Mouse (Mus musculus) hindbrain, embryonic 16.5 days (tissue): ENCODE data around the gene Scgb1c1. TPM values are rescaled to one million over a fixed set of nuclear protein-coding genes. Genes with fewer than 3 reads are reported as not detected.

Experiments used
- ATAC-seq: fragments of 200-750 bp; cut with Nextera tagmentation; 2 replicates; pipeline ENCODE4 v1.8.0; 2017; ENCODE audit warnings: moderate TSS enrichment, moderate library complexity
- H3K27ac ChIP-seq: fragments of 300-500 bp; sonication (generic); 2 replicates; pipeline ENCODE4 v1.5.1; 2014; ENCODE audit warnings: low read depth, mild to moderate bottlenecking, control low read depth, low read length, moderate library complexity
- H3K27me3 ChIP-seq: fragments of 300-500 bp; sonication (generic); replicated peaks from 2 replicates; pipeline ENCODE4 v1.6.1; 2014; ENCODE audit warnings: low read length; ENCODE audit not compliant: control insufficient read depth, insufficient read depth
- H3K36me3 ChIP-seq: fragments of 300-500 bp; sonication (generic); 2 replicates; pipeline ENCODE4 v1.6.1; 2014; ENCODE audit warnings: mild to moderate bottlenecking, low read length, moderate library complexity, mixed read lengths; ENCODE audit not compliant: control insufficient read depth, insufficient read depth
- H3K4me1 ChIP-seq: fragments of 300-500 bp; sonication (generic); 2 replicates; pipeline ENCODE4 v1.6.1; 2014; ENCODE audit warnings: low read depth, low read length; ENCODE audit not compliant: control insufficient read depth, insufficient read depth
- H3K4me2 ChIP-seq: fragments of 300-500 bp; sonication (generic); 2 replicates; pipeline ENCODE4 v1.6.1; 2014; ENCODE audit warnings: mild to moderate bottlenecking, low read length, control low read depth, moderate library complexity
- H3K4me3 ChIP-seq: fragments of 300-500 bp; sonication (generic); 2 replicates; pipeline ENCODE4 v1.5.1; 2014; ENCODE audit warnings: mild to moderate bottlenecking, low read length, control low read depth, moderate library complexity
- H3K9ac ChIP-seq: fragments of 300-500 bp; sonication (generic); 2 replicates; pipeline ENCODE4 v1.6.1; 2014; ENCODE audit warnings: low read depth, mild to moderate bottlenecking, control low read depth, low read length, moderate library complexity
- H3K9me3 ChIP-seq: fragments of 300-500 bp; sonication (generic); 2 replicates; pipeline ENCODE4 v1.6.1; 2014; ENCODE audit warnings: mild to moderate bottlenecking, low read length, moderate library complexity; ENCODE audit not compliant: control insufficient read depth
- WGBS: fragments of 180-500 bp; shearing (Covaris S2); extraction: QIAGEN DNeasy Blood & Tissue Kit; methylation state at CpG from one replicate; pipeline ENCODE4 v1.1.7; 2014; 5-methylcytosine and 5-hydroxymethylcytosine counted together
- polyA plus RNA-seq: library from polyadenylated mRNA; unstranded; fragments of >200 nt; fragmentation: Nextera tagmentation; extraction: Ambion mirVana; gene quantifications from 2 replicates; pipeline ENCODE4 v1.2.1, GENCODE M21; 2015

The Scgb1c1 gene
- polyA plus RNA-seq, 1 experiment from 2014 or later, result not detected

GRCm38 (mm10) chr7:140836243-140837115, 8.9 kb upstream of the Scgb1c1 start:
- no peaks in the 10 kb centered on the region for H3K36me3 ChIP-seq
- no peak overlapping the region for H3K4me3 ChIP-seq
- H3K9ac ChIP-seq, result no peak overlapping the region
- 0 out of 2 replicates have a peak, but pooled peaks cover 4% of the 10 kb centered on the region for H3K27me3 ChIP-seq
- no peaks in the 10 kb centered on the region for H3K4me1 ChIP-seq
- H3K27ac ChIP-seq, result no peak overlapping the region
- no peaks in the 10 kb centered on the region for H3K9me3 ChIP-seq
- no peak for ATAC-seq
- H3K4me2 ChIP-seq, result no peak overlapping the region
- 85% methylated on average over 9 of the region's 9 CpGs for WGBS

GRCm38 (mm10) chr7:140839556-140839955, 5.8 kb upstream of the Scgb1c1 start:
- Histone ChIP-seq H3K36me3 (no peaks in the 10 kb centered on the region), H3K27me3 (0 out of 2 replicates have a peak, but pooled peaks cover 6% of the 10 kb centered on the region), H3K4me3 (no peak overlapping the region), H3K9ac (no peak overlapping the region), H3K9me3 (no peaks in the 10 kb centered on the region), H3K27ac (no peak overlapping the region), H3K4me1 (no peaks in the 10 kb centered on the region), H3K4me2 (no peak overlapping the region)
- no peak for ATAC-seq
- WGBS, result 66% methylated on average over 5 of the region's 5 CpGs

- no peak overlapping the region for H3K27ac ChIP-seq
- no peak for ATAC-seq
Observed at GRCm38 (mm10) chr7:140840750-140841735, 4.3 kb upstream of the Scgb1c1 start.

DNA sequence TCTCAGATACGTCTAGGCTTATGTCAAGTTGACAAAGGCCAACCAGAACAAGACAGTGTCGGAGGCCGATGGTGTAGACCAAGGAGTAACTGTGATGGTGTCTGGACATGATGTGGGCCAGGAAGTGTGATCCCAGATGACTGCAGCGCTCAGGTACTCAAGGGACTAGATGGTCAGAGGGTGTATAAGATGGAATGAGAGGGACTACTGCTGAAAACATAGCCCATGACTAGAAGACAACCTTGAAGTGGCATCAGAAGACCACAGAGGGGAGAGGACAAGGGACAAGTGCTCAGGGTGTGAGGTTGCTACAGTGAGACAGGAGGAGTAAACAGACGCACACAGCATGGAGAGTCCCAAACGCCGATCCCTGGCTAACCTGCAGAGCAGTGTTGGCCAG, 1.5 kb upstream of the Scgb1c1 start:
- ATAC-seq, result no peak
- H3K4me2 ChIP-seq, result no peak overlapping the region
- WGBS, result 79% methylated on average over 7 of the region's 7 CpGs

More at GRCm38 (mm10) chr7:140840750-140841735, 4.3 kb upstream of the Scgb1c1 start:
- H3K4me3 ChIP-seq, result no peak overlapping the region
- no peak overlapping the region for H3K9ac ChIP-seq
- WGBS, result 42% methylated on average over 19 of the region's 19 CpGs
- no peak overlapping the region for H3K4me2 ChIP-seq
- no peaks in the 10 kb centered on the region for H3K36me3 ChIP-seq
- no peaks in the 10 kb centered on the region for H3K4me1 ChIP-seq
- 0 out of 2 replicates have a peak, but pooled peaks cover 6% of the 10 kb centered on the region for H3K27me3 ChIP-seq
- no peaks in the 10 kb centered on the region for H3K9me3 ChIP-seq

DNA sequence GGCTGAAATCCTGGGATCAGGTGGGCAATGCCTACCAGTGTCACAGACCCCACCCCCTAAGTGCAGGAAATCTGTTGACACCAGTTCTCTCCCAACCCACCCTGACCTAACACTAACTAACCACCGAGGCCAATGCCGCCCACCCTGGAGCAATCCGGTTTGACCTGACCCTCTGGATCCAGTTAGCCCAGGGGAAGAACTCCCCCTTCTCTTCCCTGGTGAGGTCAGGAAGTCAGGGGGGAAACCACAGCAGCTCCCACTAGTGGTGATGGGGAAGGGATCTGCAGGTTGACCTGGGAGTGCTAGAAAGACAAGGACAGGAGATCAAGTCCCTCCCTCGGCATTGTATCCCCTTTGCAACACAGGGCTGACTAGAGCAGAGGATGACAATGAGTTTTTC, 336 bp downstream of the Scgb1c1 start:
- H3K36me3 ChIP-seq, result no peaks in the 10 kb centered on the region
- no peaks in the 10 kb centered on the region for H3K4me1 ChIP-seq
- WGBS, result 54% methylated on average over 4 of the region's 4 CpGs
- no peak for ATAC-seq
- no peak overlapping the region for H3K9ac ChIP-seq
- H3K4me3 ChIP-seq, result no peak overlapping the region
- H3K9me3 ChIP-seq, result no peaks in the 10 kb centered on the region
- H3K27ac ChIP-seq, result no peak overlapping the region
- H3K4me2 ChIP-seq, result no peak overlapping the region
- 0 out of 2 replicates have a peak, but pooled peaks cover 6% of the 10 kb centered on the region for H3K27me3 ChIP-seq

More for the DNA sequence above, 1.5 kb upstream of the Scgb1c1 start:
- H3K4me1 ChIP-seq, result no peaks in the 10 kb centered on the region
- H3K36me3 ChIP-seq, result no peaks in the 10 kb centered on the region
- 0 out of 2 replicates have a peak, but pooled peaks cover 6% of the 10 kb centered on the region for H3K27me3 ChIP-seq
- H3K9me3 ChIP-seq, result no peaks in the 10 kb centered on the region
- no peak overlapping the region for H3K9ac ChIP-seq
- H3K4me3 ChIP-seq, result no peak overlapping the region
- H3K27ac ChIP-seq, result no peak overlapping the region

GRCm38 (mm10) chr7:140846676-140847075, 1.3 kb downstream of the Scgb1c1 start:
- 90% methylated on average over 10 of the region's 10 CpGs for WGBS
- Histone ChIP-seq H3K4me2 (no peak overlapping the region), H3K27ac (no peak overlapping the region), H3K27me3 (0 out of 2 replicates have a peak, but pooled peaks cover 3% of the 10 kb centered on the region), H3K36me3 (peaks cover 4% of the 10 kb centered on the region), H3K4me1 (no peaks in the 10 kb centered on the region), H3K9me3 (no peaks in the 10 kb centered on the region), H3K9ac (no peak overlapping the region), H3K4me3 (no peak overlapping the region)
- no peak for ATAC-seq

DNA sequence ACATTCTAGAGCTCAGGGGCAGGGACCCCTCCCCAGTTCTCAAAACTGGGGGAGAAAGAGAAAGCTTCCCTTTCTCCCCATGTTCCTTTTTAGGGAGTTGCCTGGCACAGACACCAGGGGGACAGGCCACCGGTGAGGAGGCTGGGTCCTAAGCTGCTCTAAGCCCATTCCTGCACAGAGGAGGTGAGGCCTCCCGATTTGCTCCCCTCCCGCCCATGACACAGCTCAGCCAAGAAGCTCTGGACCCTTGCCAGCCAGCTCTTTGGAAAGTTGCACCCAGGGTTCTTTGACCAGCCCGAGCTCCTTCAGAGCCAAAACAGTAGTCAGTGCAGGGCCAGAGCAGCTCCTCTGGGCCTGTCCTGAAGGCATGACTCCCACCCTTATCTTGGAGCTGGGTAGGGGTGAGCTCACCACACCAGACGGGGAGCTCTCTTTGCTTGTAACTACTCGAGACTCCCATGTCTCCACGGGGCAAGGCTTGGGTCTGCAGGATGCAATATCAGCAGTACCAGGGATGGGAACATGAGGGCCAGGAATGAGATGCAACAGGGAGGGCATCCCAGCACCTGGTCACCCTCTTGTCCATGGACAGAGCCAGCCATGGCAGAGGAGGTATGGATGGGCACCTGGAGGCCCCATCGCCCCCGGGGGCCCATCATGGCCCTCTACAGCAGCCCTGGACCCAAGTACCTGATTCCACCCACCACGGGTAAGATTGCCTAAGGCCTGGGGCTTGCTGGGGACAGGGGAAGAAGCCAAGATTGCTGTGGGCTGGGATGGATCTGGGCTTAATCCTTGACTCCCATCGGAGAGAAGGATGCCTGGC, 2.6 kb downstream of the Scgb1c1 start, which contains the start of gene Odf3:
Gene Odf3 (plus strand): TSS at position 51 of the 826 bp plus-strand sequence.
- Histone ChIP-seq H3K4me2 (no peak within 1 kb of the TSS), H3K4me1 (no peaks in the 10 kb centered on the region), H3K9me3 (no peaks in the 10 kb centered on the region), H3K4me3 (no peak within 1 kb of the TSS), H3K27me3 (0 out of 2 replicates have a peak, but pooled peaks cover 3% of the 10 kb centered on the region), H3K36me3 (peaks cover 12% of the 10 kb centered on the region), H3K9ac (no peak within 1 kb of the TSS), H3K27ac (no peak within 1 kb of the TSS)
- 0 out of 2 replicates have a peak, but pooled peaks have one; percentile 7 for ATAC-seq
- 62% methylated on average over 11 of the region's 11 CpGs for WGBS

DNA sequence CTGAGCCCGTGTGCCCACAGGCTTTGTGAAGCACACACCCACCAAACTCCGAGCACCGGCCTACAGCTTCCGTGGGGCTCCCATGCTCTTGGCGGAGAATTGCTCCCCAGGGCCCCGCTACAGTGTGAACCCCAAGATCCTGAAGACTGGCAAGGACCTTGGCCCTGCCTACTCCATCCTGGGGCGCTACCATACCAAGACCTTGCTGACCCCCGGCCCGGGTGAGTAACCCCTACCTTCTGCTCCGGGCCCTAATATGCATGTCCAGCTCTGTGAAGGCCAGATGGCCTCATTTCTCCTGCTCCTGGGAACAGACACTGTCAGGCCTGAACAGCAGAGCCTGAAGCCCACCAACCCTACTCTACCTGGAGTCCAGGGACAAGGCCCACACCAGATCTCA, 3.2 kb downstream of the Scgb1c1 start:
- Histone ChIP-seq H3K4me3 (no peak overlapping the region), H3K9ac (no peak overlapping the region), H3K36me3 (peaks cover 18% of the 10 kb centered on the region), H3K4me1 (no peaks in the 10 kb centered on the region), H3K4me2 (no peak overlapping the region), H3K27me3 (0 out of 2 replicates have a peak, but pooled peaks cover 3% of the 10 kb centered on the region), H3K9me3 (no peaks in the 10 kb centered on the region), H3K27ac (no peak overlapping the region)
- no peak for ATAC-seq
- WGBS, result 95% methylated on average over 10 of the region's 10 CpGs
